Mouse (Mus musculus): ENCODE data around the gene Dhx40.
"Not testable (repeated sequence)": the region's sequence is repeated elsewhere in the genome, so short reads cannot be mapped to it uniquely, and the experiment has no call there.

Gene Dhx40

DNA sequence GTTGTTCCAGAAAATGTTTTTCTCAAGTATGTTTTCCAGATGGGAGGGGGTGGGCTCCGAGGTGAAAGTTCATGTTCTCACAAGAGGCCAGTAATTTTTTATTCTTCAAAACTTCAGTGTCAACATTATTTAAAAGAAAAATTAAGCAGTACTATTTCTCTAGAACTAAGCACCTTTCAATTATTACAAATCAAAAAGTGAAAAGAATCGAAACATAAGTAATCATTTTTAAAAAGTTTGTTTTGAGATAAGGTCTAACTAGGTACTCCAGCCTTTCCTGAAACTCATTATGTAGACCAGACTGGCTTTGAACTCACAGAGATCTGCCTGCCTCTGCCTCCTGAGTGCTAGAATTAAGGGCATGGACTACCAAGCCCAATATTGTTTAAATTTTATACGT lies 8.7 kb upstream of the Dhx40 start:
- DNase-seq, result not testable (repeated sequence)

DNA sequence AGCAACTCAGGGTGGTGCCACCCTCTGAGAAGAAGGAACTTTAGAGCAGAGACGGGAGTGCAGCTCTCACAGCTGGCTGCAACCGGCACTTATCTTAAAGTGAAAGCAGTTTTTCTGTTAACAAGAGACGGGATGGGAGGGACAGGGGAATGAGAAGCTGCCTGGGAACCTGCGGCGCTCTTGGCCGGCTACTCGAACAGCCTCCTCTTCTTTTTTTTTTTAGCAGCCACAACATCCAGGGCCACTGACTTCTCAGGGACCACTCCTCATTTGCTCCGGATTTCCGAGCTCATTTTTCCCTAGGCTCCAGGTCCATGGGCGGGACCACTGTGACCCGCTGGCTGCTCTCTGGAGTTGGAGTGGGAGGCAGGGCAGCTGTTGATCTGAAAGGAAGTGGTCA lies 6.9 kb upstream of the Dhx40 start:
- DNase-seq, result not testable (repeated sequence)

DNA sequence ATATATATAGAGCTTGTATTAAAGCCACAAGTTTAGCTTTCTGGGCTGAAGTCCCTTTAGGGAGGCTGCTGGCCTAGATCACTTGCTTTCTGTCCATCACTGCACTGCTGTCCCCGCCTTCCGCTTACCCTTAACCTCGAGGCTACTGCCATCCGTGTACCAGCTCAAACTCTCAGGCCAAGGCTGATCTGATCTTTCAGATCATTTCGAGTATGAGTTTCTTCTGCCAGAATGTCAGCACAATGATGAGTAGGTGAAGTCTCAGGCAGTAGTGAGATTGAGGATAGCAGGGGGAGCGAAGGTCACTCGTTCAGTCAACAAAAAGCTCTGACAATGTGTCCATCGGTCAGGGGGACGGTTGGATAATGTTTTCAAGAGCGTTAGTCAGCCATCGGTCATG lies 5.7 kb upstream of the Dhx40 start:
- not testable (repeated sequence) for DNase-seq

DNA sequence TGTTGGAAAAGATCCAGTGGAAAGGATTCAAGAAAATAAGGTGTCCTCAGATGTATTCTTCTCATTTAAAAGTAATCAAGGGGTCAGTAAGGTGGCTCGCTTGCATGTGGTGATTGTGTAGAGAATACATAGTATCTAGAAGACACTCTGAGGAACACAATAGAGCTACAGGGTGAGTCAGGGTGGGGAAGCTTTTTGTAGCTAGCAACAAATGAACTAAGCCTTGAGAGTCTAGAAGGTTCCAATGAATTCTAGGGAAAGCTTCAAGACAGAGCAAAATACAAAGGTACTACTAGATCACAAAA lies 3.7 kb upstream of the Dhx40 start:
- no peak for DNase-seq

DNA sequence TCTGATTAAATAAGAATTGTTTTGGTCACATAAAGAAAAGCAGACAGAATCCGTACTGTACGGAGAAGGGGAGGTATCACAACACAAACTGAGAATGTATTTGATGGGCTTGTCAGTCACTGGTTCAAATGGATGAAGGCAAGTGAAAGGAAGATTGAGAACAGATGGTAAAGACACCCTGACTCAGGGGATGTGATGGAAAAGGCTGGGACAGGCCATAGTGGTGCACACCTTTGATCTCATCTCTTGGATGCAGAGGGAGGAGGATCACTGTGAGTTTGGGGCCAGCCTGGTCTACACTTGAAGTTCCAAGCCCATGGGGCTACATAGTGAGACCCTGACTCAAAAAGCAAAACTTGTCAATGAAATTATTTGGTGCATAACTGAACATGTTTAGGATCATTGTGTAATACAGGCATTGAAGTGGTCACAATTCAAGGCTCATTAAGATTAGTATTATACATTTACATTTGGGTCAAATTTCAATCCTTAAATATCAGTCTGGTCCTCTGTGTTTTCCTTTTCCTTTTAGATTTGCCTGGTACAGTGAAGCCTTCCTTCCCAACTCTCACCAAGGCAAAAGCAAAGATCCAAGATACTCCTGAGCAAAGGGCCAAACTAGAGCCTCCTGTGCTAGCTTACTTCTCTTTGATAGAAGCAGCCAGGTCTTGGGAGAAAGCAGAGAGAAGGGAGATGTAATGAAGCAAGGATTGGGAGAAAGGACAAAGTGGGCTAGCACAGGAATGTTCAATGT lies 3.2 kb upstream of the Dhx40 start:
- no peak for DNase-seq

DNA sequence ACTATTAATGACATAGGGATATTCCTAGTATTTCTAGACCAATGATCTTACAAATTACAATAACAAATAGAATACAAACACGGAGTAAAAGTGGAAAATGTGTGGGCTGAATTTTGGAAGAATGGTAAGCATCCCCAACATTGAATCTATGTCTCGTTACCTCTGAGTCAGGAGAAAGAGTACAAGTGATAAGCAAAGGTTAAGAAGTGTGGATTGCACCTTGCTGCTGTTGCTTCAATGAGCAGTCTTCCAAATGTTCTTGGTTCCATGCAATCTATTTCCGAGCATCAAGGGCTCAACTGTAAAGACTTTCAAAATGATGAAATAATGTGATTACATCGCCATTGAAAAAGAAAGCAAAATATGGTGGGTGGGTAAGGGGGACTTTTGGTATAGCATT lies 2.3 kb upstream of the Dhx40 start:
- DNase-seq, result no peak

DNA sequence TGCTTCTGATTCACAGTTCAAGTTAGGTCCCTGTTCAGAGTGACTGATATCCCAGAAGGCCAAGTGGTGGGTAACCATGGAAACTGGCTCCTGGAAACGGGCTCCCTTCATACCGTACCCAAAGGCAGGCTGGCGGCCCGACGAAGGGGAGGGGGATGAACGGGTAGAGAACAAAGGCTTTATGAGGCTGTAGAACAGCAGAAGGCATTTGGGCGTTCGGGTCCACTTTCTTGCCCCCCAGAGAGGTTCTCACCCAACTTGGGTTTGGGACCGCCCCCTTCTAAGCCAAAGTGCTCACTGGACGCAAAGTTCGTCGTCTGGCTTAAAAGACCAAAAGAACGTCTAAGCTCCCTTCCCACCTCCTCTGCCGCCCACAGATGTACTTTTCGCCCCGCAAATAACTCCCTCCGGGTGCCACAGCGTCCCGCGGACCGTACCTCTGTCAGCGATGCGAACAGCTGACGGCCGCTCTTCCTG lies 507 bp downstream of the Dhx40 start:
- DNase-seq, result peak; percentile 54

DNA sequence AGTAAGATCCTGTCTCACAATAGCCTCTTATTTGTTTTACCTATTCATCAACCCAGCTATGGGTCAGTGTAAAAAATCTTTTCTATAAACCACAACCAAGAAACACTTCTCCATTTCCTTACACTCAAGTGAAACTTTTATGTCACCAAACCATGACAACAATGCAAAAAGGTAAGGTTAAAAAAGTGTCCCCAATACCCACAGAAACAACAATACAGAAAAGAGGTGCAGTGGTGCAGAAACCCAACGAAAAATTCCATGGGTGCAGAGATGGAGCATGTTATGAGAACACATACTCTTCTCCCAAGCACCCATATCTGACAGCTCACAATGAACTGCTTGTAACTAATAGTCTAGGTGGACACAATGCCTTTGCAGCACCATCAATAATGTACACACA lies 13.4 kb downstream of the Dhx40 start:
- no peak for DNase-seq

DNA sequence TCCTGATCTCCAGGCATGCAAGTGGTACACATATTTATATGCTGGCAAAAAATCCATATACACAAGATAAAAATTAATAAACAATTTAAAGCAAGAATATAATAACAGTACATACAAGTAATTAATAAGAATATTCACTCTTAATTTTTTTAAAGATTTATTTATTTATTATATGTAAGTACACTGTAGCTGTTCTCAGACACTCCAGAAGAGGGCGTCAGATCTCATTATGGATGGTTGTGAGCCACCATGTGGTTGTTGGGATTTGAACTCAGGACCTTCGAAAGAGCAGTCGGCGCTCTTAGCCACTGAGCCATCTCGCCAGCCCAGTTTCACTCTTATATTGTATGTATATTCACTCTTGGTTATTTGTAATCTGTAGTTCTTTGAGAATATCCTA lies 20.1 kb downstream of the Dhx40 start:
- not testable (repeated sequence) for DNase-seq

DNA sequence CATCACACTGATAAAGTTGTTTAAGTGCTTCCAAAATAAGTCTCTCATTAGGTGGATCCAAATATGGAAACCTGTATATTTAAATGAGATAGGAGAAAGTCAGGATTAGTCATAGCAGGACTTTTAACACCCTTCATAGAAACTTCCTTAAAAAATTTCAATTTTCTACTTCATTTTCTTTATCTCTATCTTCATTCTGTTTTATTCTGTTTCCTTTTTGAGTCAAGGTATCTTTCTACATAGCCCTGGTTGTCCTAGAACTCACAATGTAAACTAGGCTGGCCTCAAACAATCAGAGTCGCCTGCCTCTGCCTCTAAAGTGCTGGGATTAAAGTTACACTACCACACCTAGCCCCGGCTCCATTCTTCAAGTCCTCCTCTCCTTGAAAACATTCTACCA lies 21.8 kb downstream of the Dhx40 start:
- no peak for DNase-seq

DNA sequence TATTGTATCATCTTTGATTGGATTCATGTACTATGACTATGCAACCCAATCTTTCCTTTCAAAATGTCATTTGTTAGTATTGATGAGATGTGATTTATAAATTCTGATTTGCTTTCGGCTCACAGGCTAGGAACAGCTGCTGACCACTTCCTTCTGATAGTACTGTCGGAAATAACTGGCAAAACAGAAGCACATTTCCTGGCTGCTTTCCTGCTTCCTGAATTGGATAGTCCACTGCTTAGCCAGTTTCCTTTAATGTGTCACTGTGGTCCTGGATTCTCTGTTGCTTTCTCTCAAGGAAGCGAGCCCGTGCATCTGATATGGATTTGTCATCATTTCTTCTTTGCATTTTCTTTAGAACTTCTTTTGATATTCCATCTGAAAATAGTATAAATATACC lies 37.7 kb downstream of the Dhx40 start:
- DNase-seq, result no peak

DNA sequence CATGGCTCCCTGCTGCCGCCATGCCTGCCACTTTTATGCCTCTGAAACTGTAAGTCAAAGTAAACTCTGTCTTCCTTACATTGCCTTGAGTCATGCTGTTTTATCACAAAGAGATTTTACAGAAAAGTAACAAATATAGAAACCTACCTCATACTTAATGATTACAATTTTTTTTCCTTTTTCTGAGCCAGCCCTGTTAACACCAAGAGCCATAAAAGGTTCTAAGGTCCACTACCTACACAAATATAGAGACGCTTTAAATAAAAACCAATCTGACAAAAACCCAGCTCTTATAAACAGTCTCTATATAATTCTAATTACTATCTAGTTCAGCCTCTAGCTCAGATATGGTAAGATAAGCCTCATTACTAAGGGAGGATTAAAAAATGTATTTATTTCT lies 43.0 kb downstream of the Dhx40 start:
- no peak for DNase-seq

DNA sequence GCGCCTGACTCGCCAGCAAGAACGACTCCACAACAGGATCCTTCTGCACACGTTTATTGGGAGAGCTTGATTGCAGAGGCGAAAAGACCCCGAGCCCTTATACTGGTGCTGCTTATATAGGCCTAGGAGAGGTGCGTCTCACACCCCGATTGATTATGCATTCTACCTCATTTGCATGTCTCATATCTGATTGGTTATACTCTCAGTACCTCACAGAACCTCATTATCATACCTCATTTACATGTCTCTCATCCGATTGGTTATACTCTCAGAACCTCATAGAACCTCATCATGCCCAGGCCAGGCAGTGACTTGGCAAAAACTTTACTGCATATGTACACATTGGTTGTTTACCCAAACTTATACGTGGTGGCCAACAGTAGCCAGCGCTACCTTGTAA lies 44.4 kb downstream of the Dhx40 start:
- not testable (repeated sequence) for DNase-seq

DNA sequence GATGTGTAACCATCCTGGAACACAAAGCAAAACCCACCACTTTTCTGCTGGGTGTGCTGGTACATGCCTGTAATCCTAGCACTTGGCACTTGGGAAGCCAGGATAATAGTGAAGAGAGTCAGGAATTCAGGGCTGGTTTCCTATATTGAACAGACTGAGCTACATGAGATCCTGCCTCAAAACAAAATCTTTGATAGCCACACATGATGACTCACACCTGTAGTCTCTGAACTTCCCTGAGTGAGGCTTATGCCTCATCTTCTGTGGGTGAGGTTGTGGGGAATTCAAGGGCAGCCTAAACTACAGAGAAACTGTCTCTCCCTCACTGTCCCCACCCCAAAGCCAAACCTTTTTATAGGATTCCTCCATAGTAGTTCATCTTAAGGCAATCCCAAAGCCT lies 47.2 kb downstream of the Dhx40 start:
- no peak for DNase-seq

DNA sequence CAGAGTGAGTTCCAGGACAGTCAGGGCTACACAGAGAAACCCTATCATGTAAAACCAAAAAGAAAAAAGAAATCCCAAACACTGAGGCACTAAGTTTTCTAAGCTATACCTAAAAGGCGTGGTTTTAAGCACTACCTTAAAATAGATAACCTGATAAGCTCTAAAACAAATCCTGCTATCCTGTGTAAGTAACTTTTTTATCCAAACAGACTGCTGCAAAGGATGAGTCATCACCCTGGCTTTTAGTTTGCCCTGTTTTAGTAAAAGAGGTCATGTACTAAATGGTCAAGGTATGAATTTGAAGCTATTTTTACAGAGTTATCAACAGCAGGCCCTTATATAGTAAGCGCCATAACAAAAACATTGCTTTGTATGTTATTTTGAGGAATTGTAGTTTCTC lies 47.7 kb downstream of the Dhx40 start:
- no peak for DNase-seq

DNA sequence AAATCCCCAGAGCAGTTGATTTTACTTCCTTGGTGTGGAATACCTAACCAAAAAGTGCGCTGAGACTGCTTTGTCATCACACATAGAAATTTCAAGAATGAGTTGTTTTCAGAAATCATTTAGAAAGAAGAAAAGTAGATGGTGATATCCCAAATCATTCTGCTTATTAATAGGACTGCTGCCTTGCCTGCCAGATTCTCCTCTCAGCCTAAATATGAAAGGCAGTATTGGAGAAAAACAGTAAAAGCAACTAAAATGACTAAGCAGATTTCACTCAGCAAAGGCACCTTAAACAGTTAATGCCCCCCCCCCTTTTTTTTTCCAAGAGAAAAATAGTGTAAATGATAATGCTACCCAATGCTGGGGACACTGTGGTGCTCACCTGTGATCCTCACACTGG lies 48.3 kb downstream of the Dhx40 start:
- no peak for DNase-seq

DNA sequence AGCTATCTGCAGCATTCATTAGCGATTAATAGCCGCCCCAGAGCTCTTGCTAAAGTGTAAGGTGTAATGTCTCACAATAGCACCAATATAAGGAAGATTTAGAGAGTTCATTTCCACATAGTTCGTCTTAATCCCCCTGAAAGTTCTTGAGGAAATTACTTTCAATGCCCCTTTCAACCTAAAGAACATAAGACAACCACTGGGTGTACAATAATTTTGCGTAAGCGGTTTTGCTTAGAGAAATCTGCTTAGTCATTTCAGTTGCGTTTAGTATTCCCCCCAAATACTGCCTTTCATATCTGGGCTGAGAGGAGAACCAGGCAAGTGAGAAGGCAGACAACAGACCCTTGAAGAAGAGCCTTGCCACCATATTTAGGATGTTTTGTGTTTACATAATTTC lies 49.0 kb downstream of the Dhx40 start:
- no peak for DNase-seq

DNA sequence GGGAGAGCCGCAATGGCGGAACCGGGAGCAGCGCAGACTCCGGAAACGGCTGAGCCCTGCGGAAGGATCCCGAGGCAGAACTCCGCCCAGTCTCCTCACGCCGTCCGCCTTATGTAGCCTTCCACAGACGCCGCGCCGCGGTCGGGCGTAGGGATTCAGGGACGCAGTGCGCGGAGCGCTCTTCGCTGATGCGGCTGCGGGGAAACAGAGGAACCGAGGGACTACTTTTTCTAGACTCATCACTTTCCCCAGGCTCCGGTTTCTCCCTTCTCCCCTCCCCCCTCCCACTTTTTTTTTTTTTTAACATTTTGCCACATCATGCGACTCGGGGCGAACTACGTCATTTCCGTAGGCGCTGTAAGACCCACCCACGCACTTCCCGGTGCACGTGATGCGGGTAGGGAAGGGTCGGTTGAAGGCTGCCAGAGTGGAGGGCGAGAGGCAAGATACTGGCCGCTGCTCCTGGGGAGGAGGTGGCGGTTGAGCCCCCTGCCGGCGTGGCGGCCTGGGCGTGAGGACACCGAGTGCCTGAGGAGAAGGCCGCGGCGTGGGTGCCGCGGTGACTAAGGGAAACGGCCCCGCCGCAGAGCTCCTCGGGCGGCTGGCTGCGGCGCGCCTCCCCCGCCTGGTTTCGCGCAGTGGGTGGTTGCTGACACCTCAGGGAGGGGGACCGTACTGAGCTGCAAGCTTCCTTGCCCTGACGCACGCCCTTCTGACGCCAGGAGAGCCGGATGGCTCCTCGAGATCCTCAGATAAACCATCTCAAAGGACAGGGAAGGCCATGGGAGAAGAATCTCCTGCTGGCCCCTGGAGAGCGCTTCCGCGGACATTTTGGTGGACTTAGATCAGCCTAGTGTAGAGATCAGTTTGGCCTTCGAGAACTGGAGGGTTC lies 49.8 kb downstream of the Dhx40 start, which contains the start of gene Cltc:
Gene Cltc, minus strand, starts transcription at position 86 of the 892 bp plus-strand sequence.
- DNase-seq, result peak; percentile 96

DNA sequence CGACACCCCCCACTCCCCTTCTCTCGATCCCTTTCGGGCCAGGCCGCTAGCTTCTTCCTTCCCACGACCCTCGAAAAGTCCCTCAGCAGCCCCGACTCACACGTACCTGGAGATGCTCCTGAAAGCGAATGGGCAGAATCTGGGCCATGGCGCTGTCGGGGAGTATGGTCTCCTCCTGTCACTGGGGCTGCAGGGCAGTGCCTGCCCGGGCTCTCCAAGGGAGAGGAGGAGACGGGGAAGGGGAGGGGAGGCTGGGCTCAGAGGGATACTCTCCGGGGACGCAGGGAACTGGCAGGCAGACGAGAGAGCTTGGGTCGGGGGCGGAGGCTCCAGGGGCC lies 50.4 kb downstream of the Dhx40 start:
- DNase-seq, result no peak

DNA sequence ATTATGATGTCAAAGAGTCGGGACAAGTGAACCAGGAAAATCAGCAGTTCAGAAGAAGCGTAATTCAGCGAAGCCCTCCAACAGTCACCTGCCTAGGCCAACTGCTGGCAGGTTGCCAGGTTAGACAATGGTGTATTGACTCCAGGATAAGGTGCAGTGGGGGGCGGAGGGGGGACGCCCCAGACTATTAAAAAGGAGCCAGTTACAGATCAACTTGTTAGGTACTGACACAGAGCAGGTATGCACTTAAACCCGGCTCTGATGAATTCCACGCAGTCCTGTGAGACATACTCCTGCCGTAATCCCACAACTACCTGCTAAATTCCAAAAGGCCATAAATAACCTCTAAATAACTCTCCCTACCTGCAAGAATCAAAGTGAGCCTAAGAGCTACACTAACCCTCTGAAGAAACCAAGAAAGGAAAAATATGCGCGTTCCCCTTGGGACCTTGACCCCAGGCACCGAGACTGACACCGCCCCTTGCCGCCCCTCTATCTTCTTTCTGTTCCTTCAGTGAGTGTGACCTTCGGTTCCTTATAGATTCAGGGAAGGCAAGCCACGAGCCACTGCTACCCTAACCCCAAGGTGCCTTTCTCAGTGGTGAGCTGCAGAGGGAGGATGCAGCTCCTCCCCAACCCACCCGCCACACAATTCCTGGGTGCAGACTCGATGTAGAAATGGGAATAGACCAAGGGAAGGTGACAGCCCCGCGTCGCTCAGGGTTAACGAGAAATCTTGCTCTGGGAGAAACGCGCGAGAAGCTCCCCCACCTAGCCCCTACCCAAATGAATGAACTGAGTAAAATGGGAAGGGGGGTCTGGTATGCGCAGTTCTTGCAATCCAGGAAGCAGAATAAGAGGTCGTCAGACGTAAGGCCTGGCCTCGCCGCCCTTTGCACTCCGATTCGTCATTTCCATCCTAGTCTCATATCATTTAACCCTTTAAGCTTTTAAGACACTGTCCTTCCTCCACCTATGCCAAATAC lies 51.1 kb downstream of the Dhx40 start:
- peak; percentile 34 for DNase-seq

DNA sequence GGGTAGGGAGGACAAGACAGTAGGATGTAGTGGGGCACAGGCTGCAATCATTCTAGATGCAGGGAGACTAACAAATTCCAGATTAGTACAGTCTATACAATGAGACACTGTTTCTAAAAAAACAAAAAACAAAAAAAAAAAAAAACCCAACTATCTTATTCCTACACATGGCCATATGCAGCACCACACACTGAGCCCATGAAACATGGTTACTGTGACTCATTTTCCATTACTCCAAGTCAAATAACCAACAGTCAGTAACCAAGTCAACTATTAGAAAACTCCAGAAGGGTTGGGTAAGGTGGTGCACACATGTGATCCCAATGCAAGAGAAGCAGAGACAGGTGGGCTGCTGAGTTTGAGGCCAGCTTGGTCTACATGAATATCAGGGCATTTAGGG lies 55.1 kb downstream of the Dhx40 start:
- DNase-seq, result no peak

DNA sequence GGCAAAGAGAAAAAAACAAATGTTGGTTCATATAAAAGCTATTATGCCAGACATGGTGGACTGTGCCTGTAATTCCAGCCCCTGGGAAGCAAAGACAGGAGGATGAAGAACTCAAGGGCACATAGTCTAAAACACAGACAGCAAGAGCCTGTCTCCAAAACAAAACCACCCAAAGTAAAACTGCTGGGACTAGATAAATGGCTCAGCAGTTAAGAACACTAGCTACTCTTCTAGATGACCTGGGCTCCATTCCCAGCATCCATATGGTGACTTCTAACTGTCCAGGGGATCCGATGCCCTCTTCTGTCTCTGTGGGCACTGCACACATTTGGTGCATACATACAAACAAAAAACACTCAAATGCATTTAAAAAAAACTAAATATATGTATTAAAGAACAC lies 56.5 kb downstream of the Dhx40 start:
- no peak for DNase-seq

DNA sequence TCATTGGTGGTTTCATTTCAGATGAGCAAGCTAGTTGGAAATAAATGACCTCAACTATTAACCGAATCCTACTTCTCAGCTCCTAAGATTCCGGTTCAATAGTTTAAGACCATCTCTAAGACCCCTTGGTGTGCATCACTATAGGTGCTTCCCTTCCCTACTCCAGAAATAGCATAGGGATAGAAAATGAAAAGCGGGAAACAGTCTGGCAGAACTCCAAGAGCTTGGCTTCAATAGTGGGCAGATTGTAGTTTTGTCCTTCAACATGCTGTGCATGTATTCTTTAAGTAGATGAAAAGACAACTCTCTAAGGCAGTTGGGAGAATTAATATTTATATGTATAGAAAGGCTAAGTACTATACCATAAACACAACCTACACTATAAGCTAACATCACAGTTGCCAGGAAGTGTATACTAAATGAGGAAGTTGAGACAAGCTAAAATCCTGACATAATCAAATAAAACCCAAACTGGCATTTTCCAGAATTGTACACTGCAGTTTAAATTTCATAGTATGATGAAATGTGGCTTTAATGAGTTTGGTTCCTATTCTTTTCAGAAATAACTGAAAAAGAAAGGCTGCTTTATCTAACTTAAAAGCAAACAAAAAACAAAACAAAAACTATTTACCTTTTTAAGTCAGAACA lies 57.6 kb downstream of the Dhx40 start:
- no peak for DNase-seq

Data from right cerebral cortex, postnatal 4 days (tissue).